Mouse (Mus musculus) liver, postnatal 0 days (tissue): ENCODE results near the gene B3galt4. TPM values are rescaled to one million over a fixed set of nuclear protein-coding genes. Genes with fewer than 3 reads are reported as not detected.

Source experiments
- ATAC-seq: fragments of 200-750 bp; cut with Nextera tagmentation; 2 replicates; pipeline ENCODE4 v1.8.0; 2017; ENCODE audit warnings: mild to moderate bottlenecking, moderate library complexity
- DNase-seq: peaks from one replicate; pipeline ENCODE4 v3.0.0-alpha.2; 2016
- H3K27ac ChIP-seq: fragments of 300-500 bp; sonication (generic); 2 replicates; pipeline ENCODE4 v1.5.1; 2014; ENCODE audit warnings: antibody characterized with exemption, moderate library complexity, mild to moderate bottlenecking, low read depth
- H3K27me3 ChIP-seq: fragments of 300-500 bp; sonication (generic); 2 replicates; pipeline ENCODE4 v1.6.1; 2014; ENCODE audit warnings: low read length, control low read depth, mixed read lengths; ENCODE audit not compliant: insufficient read depth
- H3K36me3 ChIP-seq: fragments of 300-500 bp; sonication (generic); replicated peaks from 2 replicates; pipeline ENCODE4 v1.6.1; 2014; ENCODE audit warnings: mild to moderate bottlenecking, control low read depth, low read length, moderate library complexity, mixed read lengths; ENCODE audit not compliant: insufficient read depth
- H3K4me1 ChIP-seq: fragments of 300-500 bp; sonication (generic); 2 replicates; pipeline ENCODE4 v1.6.1; 2014; ENCODE audit warnings: antibody characterized with exemption, mild to moderate bottlenecking, control low read depth; ENCODE audit not compliant: insufficient read depth
- H3K4me2 ChIP-seq: fragments of 300-500 bp; sonication (generic); 2 replicates; pipeline ENCODE4 v1.6.1; 2014; ENCODE audit warnings: low read depth, mild to moderate bottlenecking, low read length, moderate library complexity, mixed read lengths
- H3K4me3 ChIP-seq: fragments of 300-500 bp; sonication (generic); 2 replicates; pipeline ENCODE4 v1.5.1; 2014; ENCODE audit warnings: low read depth, low read length
- H3K9ac ChIP-seq: fragments of 300-500 bp; sonication (generic); replicated peaks from 2 replicates; pipeline ENCODE4 v1.6.1; 2014; ENCODE audit warnings: mild to moderate bottlenecking, moderate library complexity
- H3K9me3 ChIP-seq: fragments of 300-500 bp; sonication (generic); 2 replicates; pipeline ENCODE4 v1.6.1; 2016; ENCODE audit warnings: mild to moderate bottlenecking, control low read depth, low read length, mixed read lengths
- CTCF ChIP-seq: sonication (generic); IDR thresholded peaks from 2 replicates; pipeline ENCODE4 v1.5.1; 2016; ENCODE audit warnings: antibody characterized with exemption, low read depth
- EP300 ChIP-seq: IDR thresholded peaks from 2 replicates; pipeline ENCODE4 v1.6.1; 2016; ENCODE audit warnings: antibody characterized with exemption, low read depth, mild to moderate bottlenecking
- WGBS: fragments of 180-500 bp; shearing (Covaris S2); extraction: QIAGEN DNeasy Blood & Tissue Kit; methylation state at CpG from one replicate; pipeline ENCODE4 v1.1.7; 2014; ENCODE audit not compliant: insufficient replicate concordance; 5-methylcytosine and 5-hydroxymethylcytosine counted together
- polyA plus RNA-seq: library from polyadenylated mRNA; unstranded; fragments of >200 nt; fragmentation: Nextera tagmentation; extraction: Ambion mirVana; gene quantifications from 2 replicates; pipeline ENCODE4 v1.2.1, GENCODE M21; 2015

B3galt4 gene
- polyA plus RNA-seq, 1 experiment from 2014 or later, result 2.2 TPM

DNA sequence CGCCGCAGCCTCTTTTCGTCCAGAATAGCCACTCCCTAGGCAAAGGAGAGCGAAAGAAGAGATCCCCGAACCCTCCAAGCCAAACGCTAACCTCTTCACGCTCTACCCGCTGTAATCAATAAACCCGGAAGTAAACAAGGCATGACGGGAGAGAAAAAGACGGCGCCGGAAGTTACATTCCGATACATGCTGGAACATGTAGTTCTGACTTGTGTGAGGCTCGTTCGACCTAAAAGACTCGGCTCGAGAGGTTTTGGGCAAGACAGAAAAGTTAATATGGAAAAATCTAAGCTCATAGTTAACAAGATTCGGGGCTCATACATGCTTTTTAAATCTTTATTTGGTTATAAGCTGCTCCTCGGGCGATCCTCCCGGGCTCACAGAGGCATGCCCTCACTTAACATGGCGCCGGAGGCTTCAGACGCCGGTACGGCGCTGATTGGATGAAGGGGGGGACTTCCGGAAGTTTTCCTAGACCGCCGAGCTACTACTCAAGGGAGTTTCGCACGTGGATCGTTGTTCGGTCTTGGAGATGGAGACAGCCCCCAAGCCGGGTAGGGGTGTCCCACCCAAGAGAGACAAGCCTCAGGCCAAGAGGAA, 11.0 kb downstream of the B3galt4 start, which contains the start of the genes Pfdn6 and Wdr46:
Gene Pfdn6 (minus strand): TSS at position 138 of the 600 bp plus-strand sequence.
Gene Wdr46 (plus strand): TSS at position 455 of the 600 bp plus-strand sequence.
- under 1% methylated on average over 36 of the region's 36 CpGs for WGBS
- Histone ChIP-seq H3K27ac (peak within 1 kb of the TSS; percentile 70), H3K36me3 (peaks cover 22% of the 10 kb centered on the region)

DNA sequence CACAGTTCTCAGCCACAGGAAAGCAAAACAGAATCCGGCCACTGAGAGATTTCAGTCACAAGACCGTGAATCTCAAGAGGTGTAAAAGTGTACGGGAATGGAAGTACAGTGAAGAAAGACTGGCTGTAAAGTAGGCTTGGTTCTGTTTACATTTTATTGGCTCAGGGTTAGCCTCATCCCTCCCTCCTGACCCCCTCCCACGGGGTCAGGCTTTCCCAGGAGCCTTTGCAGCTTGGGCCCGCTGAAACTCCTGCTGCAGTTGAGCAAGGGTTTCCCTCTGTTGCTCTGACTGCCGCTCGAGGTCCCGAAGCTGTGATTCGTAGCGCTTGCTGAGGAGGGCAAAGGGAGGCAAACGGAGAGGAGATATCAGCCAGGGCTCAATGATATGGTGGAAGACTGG, 12.5 kb downstream of the B3galt4 start:
- H3K36me3 ChIP-seq, result peaks cover 18% of the 10 kb centered on the region
- H3K4me2 ChIP-seq, result peak overlapping the region; percentile 96
- no peak for TF ChIP-seq EP300
- no peak for TF ChIP-seq CTCF
- no peak for ATAC-seq
- no peak overlapping the region; the same call in 1 of the 2 replicates for H3K4me3 ChIP-seq
- H3K4me1 ChIP-seq, result peaks cover 21% of the 10 kb centered on the region
- H3K9me3 ChIP-seq, result no peaks in the 10 kb centered on the region
- H3K27me3 ChIP-seq, result no peaks in the 10 kb centered on the region
- WGBS, result 58% methylated on average over 11 of the region's 11 CpGs
- H3K9ac ChIP-seq, result peak overlapping the region; percentile 79
- no peak for DNase-seq
- 0 out of 2 replicates have a peak overlapping the region, but pooled peaks have one; percentile 11 for H3K27ac ChIP-seq

More for the DNA sequence above, 11.0 kb downstream of the B3galt4 start, which contains the start of the genes Pfdn6 and Wdr46:
- peak within 1 kb of the TSS; percentile 96 for H3K4me2 ChIP-seq
- H3K4me3 ChIP-seq, result peak within 1 kb of the TSS; percentile 84
- TF ChIP-seq CTCF (no peak), EP300 (peak; percentile 67; the same call in 1 of the 2 replicates)
- H3K9me3 ChIP-seq, result no peaks in the 10 kb centered on the region
- DNase-seq, result peak; percentile 90
- peaks cover 21% of the 10 kb centered on the region for H3K4me1 ChIP-seq
- peak within 1 kb of the TSS; percentile 79 for H3K9ac ChIP-seq
- ATAC-seq, result peak; percentile 94
- H3K27me3 ChIP-seq, result no peaks in the 10 kb centered on the region

DNA sequence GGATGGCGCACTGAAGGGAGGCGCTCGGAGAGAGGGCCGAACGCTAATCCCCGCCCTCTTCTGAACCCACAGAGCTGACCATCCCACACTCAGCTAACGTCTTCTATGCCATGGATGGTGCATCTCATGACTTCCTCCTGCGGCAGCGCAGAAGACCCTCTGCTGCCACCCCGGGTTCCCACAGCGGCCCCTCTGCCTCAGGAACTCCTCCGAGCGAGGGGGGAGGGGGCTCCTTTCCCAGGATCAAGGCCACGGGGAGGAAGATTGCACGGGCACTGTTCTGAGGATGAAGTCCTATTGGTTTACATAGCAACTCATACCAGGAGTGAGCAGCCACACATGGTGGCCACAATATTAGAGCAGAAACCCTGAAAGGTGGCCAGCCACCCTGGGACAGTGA, 14.3 kb downstream of the B3galt4 start:
- no peak overlapping the region for H3K4me2 ChIP-seq
- peaks cover 24% of the 10 kb centered on the region for H3K4me1 ChIP-seq
- H3K27me3 ChIP-seq, result no peaks in the 10 kb centered on the region
- TF ChIP-seq EP300 (no peak), CTCF (no peak)
- 84% methylated on average over 15 of the region's 15 CpGs for WGBS
- no peak overlapping the region for H3K27ac ChIP-seq
- no peaks in the 10 kb centered on the region for H3K9me3 ChIP-seq
- no peak for DNase-seq
- H3K36me3 ChIP-seq, result peaks cover 24% of the 10 kb centered on the region
- no peak overlapping the region for H3K4me3 ChIP-seq
- ATAC-seq, result no peak
- no peak overlapping the region for H3K9ac ChIP-seq

DNA sequence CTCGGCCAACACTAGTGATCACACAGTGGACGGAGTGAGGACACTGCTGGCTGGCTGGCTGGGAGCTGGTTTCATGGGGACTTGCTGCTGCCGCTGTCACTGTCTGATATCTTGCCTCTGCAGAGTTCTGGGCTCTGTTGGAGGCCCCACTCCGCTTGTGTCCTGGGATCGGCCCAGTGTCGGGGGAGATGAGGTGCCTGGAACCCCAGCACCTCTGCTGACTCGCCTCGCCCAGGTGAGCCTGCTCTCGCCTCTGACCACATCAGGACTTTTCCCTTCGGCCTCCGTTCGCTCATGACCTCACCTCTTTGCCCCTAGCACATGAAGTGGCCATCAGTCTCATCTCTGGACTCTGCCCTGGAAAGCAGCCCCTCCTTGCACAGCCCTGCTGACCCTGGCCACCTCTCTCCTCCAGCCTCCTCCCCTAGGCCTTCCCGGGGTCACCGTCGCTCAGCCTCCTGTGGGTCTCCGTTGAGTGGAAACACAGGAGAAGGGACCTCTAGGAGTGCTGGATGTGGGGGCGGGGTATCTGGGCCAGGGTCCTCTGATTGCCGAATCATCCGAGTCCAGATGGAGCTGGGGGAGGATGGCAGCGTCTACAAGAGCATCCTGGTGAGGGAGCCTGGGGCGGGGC, 15.7 kb downstream of the B3galt4 start:
- H3K4me1 ChIP-seq, result peaks cover 19% of the 10 kb centered on the region
- H3K9ac ChIP-seq, result no peak overlapping the region
- peaks cover 24% of the 10 kb centered on the region for H3K36me3 ChIP-seq
- ATAC-seq, result no peak
- no peaks in the 10 kb centered on the region for H3K27me3 ChIP-seq
- no peak for DNase-seq
- WGBS, result 79% methylated on average over 21 of the region's 21 CpGs
- no peak overlapping the region for H3K4me3 ChIP-seq
- H3K27ac ChIP-seq, result no peak overlapping the region
- no peak overlapping the region for H3K4me2 ChIP-seq
- TF ChIP-seq EP300 (no peak), CTCF (no peak)
- H3K9me3 ChIP-seq, result no peaks in the 10 kb centered on the region

DNA sequence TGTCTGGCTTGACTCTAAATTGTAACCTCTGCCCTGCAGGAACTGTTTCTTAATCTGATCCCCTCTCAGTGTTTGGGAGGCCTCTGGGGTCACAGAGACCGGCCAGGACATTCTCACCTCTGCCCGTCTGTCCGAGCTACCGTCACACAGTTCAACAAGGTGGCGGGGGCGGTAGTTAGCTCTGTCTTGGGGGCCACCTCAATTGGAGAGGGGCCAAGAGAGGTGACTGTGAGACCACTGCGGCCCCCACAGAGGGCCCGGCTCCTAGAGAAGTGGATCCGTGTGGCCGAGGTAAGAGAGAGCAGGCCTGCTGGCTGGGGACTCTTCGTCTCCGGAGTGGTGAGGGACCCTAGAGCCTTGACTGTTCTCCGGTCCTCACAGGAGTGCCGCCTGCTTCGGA, 18.3 kb downstream of the B3galt4 start:
- Histone ChIP-seq H3K9ac (no peak overlapping the region), H3K4me2 (no peak overlapping the region), H3K36me3 (peaks cover 25% of the 10 kb centered on the region), H3K27me3 (no peaks in the 10 kb centered on the region), H3K27ac (no peak overlapping the region), H3K4me3 (no peak overlapping the region), H3K9me3 (no peaks in the 10 kb centered on the region), H3K4me1 (peaks cover 11% of the 10 kb centered on the region)
- ATAC-seq, result no peak
- TF ChIP-seq CTCF, result no peak
- TF ChIP-seq EP300, result no peak
- WGBS, result 83% methylated on average over 15 of the region's 15 CpGs
- DNase-seq, result no peak

- H3K4me1 ChIP-seq, result peaks cover 11% of the 10 kb centered on the region
- H3K9me3 ChIP-seq, result no peaks in the 10 kb centered on the region
- H3K4me2 ChIP-seq, result no peak overlapping the region
- H3K9ac ChIP-seq, result no peak overlapping the region
- peaks cover 31% of the 10 kb centered on the region for H3K36me3 ChIP-seq
- TF ChIP-seq EP300 (no peak), CTCF (no peak)
- H3K4me3 ChIP-seq, result no peak overlapping the region
- no peaks in the 10 kb centered on the region for H3K27me3 ChIP-seq
- 80% methylated on average over 14 of the region's 14 CpGs for WGBS
- no peak for DNase-seq
- ATAC-seq, result no peak
- H3K27ac ChIP-seq, result no peak overlapping the region
These were observed 18.8 kb downstream of the B3galt4 start for GRCm38 (mm10) chr17:33932448-33932847.
